Mouse (Mus musculus) hindbrain, embryonic 14.5 days (tissue): ENCODE measurements around the gene Pcnx2. TPM values are rescaled to one million over a fixed set of nuclear protein-coding genes. Genes with fewer than 3 reads are reported as not detected.

Source experiments
- ATAC-seq: fragments of 200-750 bp; cut with Nextera tagmentation; 2 replicates; pipeline ENCODE4 v1.8.0; 2017; ENCODE audit warnings: moderate number of reproducible peaks, mild to moderate bottlenecking, moderate TSS enrichment, moderate library complexity; ENCODE audit not compliant: low FRiP score
- DNase-seq: peaks from one replicate; pipeline ENCODE4 v3.0.0-alpha.2; 2015; ENCODE audit warnings: low spot score
- H3K27ac ChIP-seq: fragments of 300-500 bp; sonication (generic); 2 replicates; pipeline ENCODE4 v1.5.1; 2014; ENCODE audit warnings: mild to moderate bottlenecking, moderate library complexity
- H3K27me3 ChIP-seq: fragments of 300-500 bp; sonication (generic); 2 replicates; pipeline ENCODE4 v1.6.1; 2014; ENCODE audit warnings: mild to moderate bottlenecking, low read length, mixed read lengths; ENCODE audit not compliant: control insufficient read depth, insufficient read depth
- H3K36me3 ChIP-seq: fragments of 300-500 bp; sonication (generic); replicated peaks from 2 replicates; pipeline ENCODE4 v1.6.1; 2014; ENCODE audit not compliant: control insufficient read depth, insufficient read depth
- H3K4me1 ChIP-seq: fragments of 300-500 bp; sonication (generic); replicated peaks from 2 replicates; pipeline ENCODE4 v1.6.1; 2014; ENCODE audit warnings: antibody characterized with exemption, low read length, mixed read lengths; ENCODE audit not compliant: control insufficient read depth, insufficient read depth
- H3K4me2 ChIP-seq: fragments of 300-500 bp; sonication (generic); replicated peaks from 2 replicates; pipeline ENCODE4 v1.6.1; 2014; ENCODE audit warnings: mild to moderate bottlenecking, moderate library complexity
- H3K4me3 ChIP-seq: fragments of 300-500 bp; sonication (generic); replicated peaks from 2 replicates; pipeline ENCODE4 v1.5.1; 2014; ENCODE audit warnings: mild to moderate bottlenecking, low read length
- H3K9ac ChIP-seq: fragments of 300-500 bp; sonication (generic); 2 replicates; pipeline ENCODE4 v1.6.1; 2014
- H3K9me3 ChIP-seq: fragments of 300-500 bp; sonication (generic); 2 replicates; pipeline ENCODE4 v1.6.1; 2016; ENCODE audit warnings: low read length; ENCODE audit not compliant: control insufficient read depth
- WGBS: fragments of 180-500 bp; shearing (Covaris S2); extraction: QIAGEN DNeasy Blood & Tissue Kit; methylation state at CpG from one replicate; pipeline ENCODE4 v1.1.7; 2014; 5-methylcytosine and 5-hydroxymethylcytosine counted together
- polyA plus RNA-seq: library from polyadenylated mRNA; unstranded; fragments of >200 nt; fragmentation: Nextera tagmentation; extraction: Ambion mirVana; gene quantifications from 2 replicates; pipeline ENCODE4 v1.2.1, GENCODE M21; 2014

Gene Pcnx2
- 4.2 and 5.1 TPM in 2 replicates for polyA plus RNA-seq

- Histone ChIP-seq H3K27ac (peak within 1 kb of the TSS; percentile 81), H3K36me3 (no peaks in the 10 kb centered on the region), H3K4me1 (peaks cover 14% of the 10 kb centered on the region), H3K4me3 (peak within 1 kb of the TSS; percentile 75), H3K4me2 (peak within 1 kb of the TSS; percentile 79), H3K9me3 (no peaks in the 10 kb centered on the region), H3K9ac (peak within 1 kb of the TSS; percentile 87), H3K27me3 (peaks cover 8% of the 10 kb centered on the region; the same call in 1 of the 2 replicates)
- DNase-seq (peak; percentile 80), ATAC-seq (peak; percentile 84)
- 6% methylated on average over 44 of the region's 44 CpGs for WGBS
Measured at GRCm38 (mm10) chr8:125897868-125898788, at the start of gene Pcnx2. Gene Pcnx2 (minus strand): TSS chr8:125898317.

GRCm38 (mm10) chr8:125944511-125944910 lies 46.4 kb upstream of the Pcnx2 start:
- WGBS: 91% methylated on average over 4 of the region's 4 CpGs
- Histone ChIP-seq H3K4me2 (no peak overlapping the region), H3K4me1 (no peaks in the 10 kb centered on the region), H3K9ac (no peak overlapping the region), H3K9me3 (no peaks in the 10 kb centered on the region), H3K4me3 (no peak overlapping the region), H3K36me3 (no peaks in the 10 kb centered on the region), H3K27me3 (no peaks in the 10 kb centered on the region), H3K27ac (no peak overlapping the region)
- DNase-seq (no peak), ATAC-seq (no peak)

- 52% methylated on average over 9 of the region's 9 CpGs for WGBS
- Histone ChIP-seq H3K27me3 (no peaks in the 10 kb centered on the region), H3K4me2 (no peak overlapping the region), H3K4me3 (no peak overlapping the region), H3K9me3 (no peaks in the 10 kb centered on the region), H3K36me3 (no peaks in the 10 kb centered on the region), H3K27ac (no peak overlapping the region), H3K4me1 (no peaks in the 10 kb centered on the region), H3K9ac (no peak overlapping the region)
- no peak for ATAC-seq
- DNase-seq: peak; percentile 74
Measured at GRCm38 (mm10) chr8:125935649-125936048, 37.5 kb upstream of the Pcnx2 start.

GRCm38 (mm10) chr8:125931822-125932221 lies 33.7 kb upstream of the Pcnx2 start:
- Histone ChIP-seq H3K36me3 (no peaks in the 10 kb centered on the region), H3K4me1 (no peaks in the 10 kb centered on the region), H3K27me3 (no peaks in the 10 kb centered on the region), H3K9ac (no peak overlapping the region), H3K9me3 (no peaks in the 10 kb centered on the region), H3K4me3 (no peak overlapping the region), H3K27ac (no peak overlapping the region), H3K4me2 (no peak overlapping the region)
- ATAC-seq: no peak
- 90% methylated on average over 6 of the region's 6 CpGs for WGBS
- DNase-seq: no peak

GRCm38 (mm10) chr8:125930276-125931046 lies 32.3 kb upstream of the Pcnx2 start:
- WGBS: 88% methylated on average over 11 of the region's 11 CpGs
- Histone ChIP-seq H3K4me3 (no peak overlapping the region), H3K27ac (no peak overlapping the region), H3K9ac (no peak overlapping the region), H3K27me3 (no peaks in the 10 kb centered on the region), H3K9me3 (no peaks in the 10 kb centered on the region), H3K4me1 (no peaks in the 10 kb centered on the region), H3K36me3 (no peaks in the 10 kb centered on the region), H3K4me2 (no peak overlapping the region)
- no peak for DNase-seq
- ATAC-seq: no peak

GRCm38 (mm10) chr8:125926636-125927035 lies 28.5 kb upstream of the Pcnx2 start:
- WGBS: 88% methylated on average over 4 of the region's 4 CpGs

GRCm38 (mm10) chr8:125922333-125922732 lies 24.2 kb upstream of the Pcnx2 start:
- no peaks in the 10 kb centered on the region for H3K36me3 ChIP-seq
- ATAC-seq (no peak), DNase-seq (no peak)
- no peak overlapping the region for H3K27ac ChIP-seq
- H3K4me1 ChIP-seq: no peaks in the 10 kb centered on the region
- H3K9me3 ChIP-seq: no peaks in the 10 kb centered on the region
- no peak overlapping the region for H3K9ac ChIP-seq
- WGBS: 50% methylated on average over 3 of the region's 3 CpGs
- H3K4me2 ChIP-seq: no peak overlapping the region
- H3K4me3 ChIP-seq: no peak overlapping the region
- no peaks in the 10 kb centered on the region for H3K27me3 ChIP-seq

More at GRCm38 (mm10) chr8:125926636-125927035, 28.5 kb upstream of the Pcnx2 start:
- H3K9me3 ChIP-seq: no peaks in the 10 kb centered on the region
- no peaks in the 10 kb centered on the region for H3K4me1 ChIP-seq
- ATAC-seq (no peak), DNase-seq (no peak)
- no peaks in the 10 kb centered on the region for H3K27me3 ChIP-seq
- no peaks in the 10 kb centered on the region for H3K36me3 ChIP-seq
- H3K4me3 ChIP-seq: no peak overlapping the region
- no peak overlapping the region for H3K27ac ChIP-seq
- H3K9ac ChIP-seq: no peak overlapping the region
- H3K4me2 ChIP-seq: no peak overlapping the region

GRCm38 (mm10) chr8:125920761-125921160 lies 22.6 kb upstream of the Pcnx2 start:
- no peaks in the 10 kb centered on the region for H3K27me3 ChIP-seq
- H3K36me3 ChIP-seq: no peaks in the 10 kb centered on the region
- H3K4me2 ChIP-seq: no peak overlapping the region
- DNase-seq: no peak
- no peak overlapping the region for H3K9ac ChIP-seq
- H3K27ac ChIP-seq: no peak overlapping the region
- no peak for ATAC-seq
- no peaks in the 10 kb centered on the region for H3K4me1 ChIP-seq
- 71% methylated on average over 9 of the region's 9 CpGs for whole genome bisulfite sequencing
- no peak overlapping the region for H3K4me3 ChIP-seq
- H3K9me3 ChIP-seq: no peaks in the 10 kb centered on the region

GRCm38 (mm10) chr8:125920281-125920680 lies 22.2 kb upstream of the Pcnx2 start:
- H3K9me3 ChIP-seq: no peaks in the 10 kb centered on the region
- H3K4me3 ChIP-seq: no peak overlapping the region
- H3K27ac ChIP-seq: no peak overlapping the region
- WGBS: 69% methylated on average over 10 of the region's 10 CpGs
- H3K36me3 ChIP-seq: no peaks in the 10 kb centered on the region
- no peaks in the 10 kb centered on the region for H3K4me1 ChIP-seq
- no peak overlapping the region for H3K4me2 ChIP-seq
- no peak for DNase-seq
- H3K9ac ChIP-seq: no peak overlapping the region
- no peak; the same call in 1 of the 2 replicates for ATAC-seq
- no peaks in the 10 kb centered on the region for H3K27me3 ChIP-seq
